Mouse (Mus musculus): ENCODE results near the gene Vwa8. TPM values are rescaled to one million over a fixed set of nuclear protein-coding genes. Genes with fewer than 3 reads are reported as not detected.
A peak's percentile ranks its signal among the peaks of the same experiment; 100 is the strongest.

The Vwa8 gene
- polyA plus RNA-seq, 1 experiment from 2014 or later, result 6.7 TPM

GRCm38 (mm10) chr14:79069515-79069914 lies 220.7 kb downstream of the Vwa8 start:
- H3K27me3 ChIP-seq (replicated peaks), result no peaks in the 10 kb centered on the region
- 84% methylated on average over 1 of the region's 1 CpGs for WGBS
- H3K4me1 ChIP-seq, result no peaks in the 10 kb centered on the region
- no peak overlapping the region for H3K4me3 ChIP-seq
- no peak overlapping the region for H3K27ac ChIP-seq
- no peak overlapping the region for H3K4me2 ChIP-seq
- no peaks in the 10 kb centered on the region for H3K9me3 ChIP-seq
- no peak overlapping the region for H3K9ac ChIP-seq
- ATAC-seq (replicated peaks), result no peak
- H3K36me3 ChIP-seq (replicated peaks), result no peaks in the 10 kb centered on the region

GRCm38 (mm10) chr14:79074786-79075185 lies 225.9 kb downstream of the Vwa8 start:
- no peak for ATAC-seq (replicated peaks)
- Histone ChIP-seq H3K9ac (no peak overlapping the region), H3K4me1 (no peaks in the 10 kb centered on the region), H3K4me2 (no peak overlapping the region), H3K36me3 (replicated peaks) (no peaks in the 10 kb centered on the region), H3K4me3 (no peak overlapping the region), H3K9me3 (no peaks in the 10 kb centered on the region), H3K27me3 (replicated peaks) (no peaks in the 10 kb centered on the region), H3K27ac (no peak overlapping the region)
- 91% methylated on average over 8 of the region's 8 CpGs for WGBS

GRCm38 (mm10) chr14:79076560-79077300 lies 227.9 kb downstream of the Vwa8 start:
- Histone ChIP-seq H3K4me1 (no peaks in the 10 kb centered on the region), H3K36me3 (replicated peaks) (no peaks in the 10 kb centered on the region), H3K27ac (no peak overlapping the region), H3K4me2 (no peak overlapping the region), H3K27me3 (replicated peaks) (no peaks in the 10 kb centered on the region), H3K4me3 (no peak overlapping the region), H3K9me3 (no peaks in the 10 kb centered on the region), H3K9ac (no peak overlapping the region)
- ATAC-seq (replicated peaks), result no peak
- 87% methylated on average over 9 of the region's 9 CpGs for WGBS

GRCm38 (mm10) chr14:79083573-79083972 lies 234.7 kb downstream of the Vwa8 start:
- H3K9ac ChIP-seq, result no peak overlapping the region
- H3K9me3 ChIP-seq, result no peaks in the 10 kb centered on the region
- H3K4me3 ChIP-seq, result no peak overlapping the region
- no peak for ATAC-seq (replicated peaks)
- no peaks in the 10 kb centered on the region for H3K36me3 ChIP-seq (replicated peaks)
- 85% methylated on average over 7 of the region's 7 CpGs for WGBS
- H3K4me1 ChIP-seq, result no peaks in the 10 kb centered on the region
- no peak overlapping the region for H3K27ac ChIP-seq
- no peak overlapping the region for H3K4me2 ChIP-seq
- H3K27me3 ChIP-seq (replicated peaks), result no peaks in the 10 kb centered on the region

- Histone ChIP-seq H3K27ac (no peak overlapping the region), H3K4me3 (no peak overlapping the region), H3K4me2 (no peak overlapping the region), H3K36me3 (replicated peaks) (no peaks in the 10 kb centered on the region), H3K9me3 (no peaks in the 10 kb centered on the region), H3K27me3 (replicated peaks) (no peaks in the 10 kb centered on the region), H3K4me1 (no peaks in the 10 kb centered on the region), H3K9ac (no peak overlapping the region)
- WGBS, result 90% methylated on average over 5 of the region's 5 CpGs
- no peak for ATAC-seq (replicated peaks)
Measured at GRCm38 (mm10) chr14:79086006-79086405, 237.2 kb downstream of the Vwa8 start.

GRCm38 (mm10) chr14:79089464-79089863 lies 240.6 kb downstream of the Vwa8 start:
- no peak overlapping the region for H3K4me2 ChIP-seq
- H3K36me3 ChIP-seq (replicated peaks), result no peaks in the 10 kb centered on the region; the same call in 1 of the 2 replicates
- H3K4me3 ChIP-seq, result no peak overlapping the region
- no peak overlapping the region for H3K27ac ChIP-seq
- no peak overlapping the region for H3K9ac ChIP-seq
- H3K4me1 ChIP-seq, result no peaks in the 10 kb centered on the region
- 56% methylated on average over 2 of the region's 2 CpGs for WGBS
- H3K27me3 ChIP-seq (replicated peaks), result no peaks in the 10 kb centered on the region
- H3K9me3 ChIP-seq, result peaks cover 4% of the 10 kb centered on the region; the same call in 1 of the 2 replicates
- no peak for ATAC-seq (replicated peaks)

- ATAC-seq (replicated peaks), result no peak
- peaks cover 5% of the 10 kb centered on the region; the same call in 1 of the 2 replicates for H3K9me3 ChIP-seq
- H3K4me2 ChIP-seq, result no peak overlapping the region
- H3K4me1 ChIP-seq, result no peaks in the 10 kb centered on the region
- H3K27ac ChIP-seq, result no peak overlapping the region
- no peak overlapping the region for H3K9ac ChIP-seq
- no peaks in the 10 kb centered on the region; the same call in 1 of the 2 replicates for H3K36me3 ChIP-seq (replicated peaks)
- H3K4me3 ChIP-seq, result no peak overlapping the region
- 88% methylated on average over 12 of the region's 12 CpGs for WGBS
- no peaks in the 10 kb centered on the region for H3K27me3 ChIP-seq (replicated peaks)
Measured at GRCm38 (mm10) chr14:79097181-79097580, 248.3 kb downstream of the Vwa8 start.

GRCm38 (mm10) chr14:79106655-79107515 lies 258.0 kb downstream of the Vwa8 start:
- H3K4me2 ChIP-seq, result peak overlapping the region; percentile 35
- no peaks in the 10 kb centered on the region for H3K4me1 ChIP-seq
- no peaks in the 10 kb centered on the region for H3K36me3 ChIP-seq (replicated peaks)
- no peak overlapping the region for H3K9ac ChIP-seq
- WGBS, result 30% methylated on average over 14 of the region's 14 CpGs
- ATAC-seq (replicated peaks), result peak; percentile 89
- H3K9me3 ChIP-seq, result no peaks in the 10 kb centered on the region
- no peak overlapping the region for H3K27ac ChIP-seq
- H3K27me3 ChIP-seq (replicated peaks), result no peaks in the 10 kb centered on the region
- no peak overlapping the region for H3K4me3 ChIP-seq

GRCm38 (mm10) chr14:79109375-79109774 lies 260.5 kb downstream of the Vwa8 start:
- no peaks in the 10 kb centered on the region for H3K27me3 ChIP-seq (replicated peaks)
- H3K4me1 ChIP-seq, result no peaks in the 10 kb centered on the region
- no peak overlapping the region for H3K4me2 ChIP-seq
- ATAC-seq (replicated peaks), result no peak
- WGBS, result 28% methylated on average over 1 of the region's 1 CpGs
- no peak overlapping the region for H3K27ac ChIP-seq
- H3K36me3 ChIP-seq (replicated peaks), result no peaks in the 10 kb centered on the region
- H3K9me3 ChIP-seq, result no peaks in the 10 kb centered on the region
- H3K9ac ChIP-seq, result no peak overlapping the region
- no peak overlapping the region for H3K4me3 ChIP-seq

- 62% methylated on average over 3 of the region's 3 CpGs for WGBS
- no peak for ATAC-seq (replicated peaks)
- no peaks in the 10 kb centered on the region for H3K27me3 ChIP-seq (replicated peaks)
- no peak overlapping the region for H3K27ac ChIP-seq
- no peaks in the 10 kb centered on the region for H3K36me3 ChIP-seq (replicated peaks)
- H3K9me3 ChIP-seq, result no peaks in the 10 kb centered on the region
- H3K4me2 ChIP-seq, result no peak overlapping the region
- H3K4me3 ChIP-seq, result no peak overlapping the region
- no peak overlapping the region for H3K9ac ChIP-seq
- no peaks in the 10 kb centered on the region for H3K4me1 ChIP-seq
Measured at GRCm38 (mm10) chr14:79110012-79110411, 261.2 kb downstream of the Vwa8 start.

- no peak overlapping the region for H3K27ac ChIP-seq
- no peak for ATAC-seq (replicated peaks)
- no peaks in the 10 kb centered on the region for H3K4me1 ChIP-seq
- no peak overlapping the region for H3K4me3 ChIP-seq
- no peaks in the 10 kb centered on the region for H3K36me3 ChIP-seq (replicated peaks)
- 55% methylated on average over 6 of the region's 6 CpGs for WGBS
- no peak overlapping the region for H3K9ac ChIP-seq
- H3K9me3 ChIP-seq, result no peaks in the 10 kb centered on the region
- H3K4me2 ChIP-seq, result no peak overlapping the region
- H3K27me3 ChIP-seq (replicated peaks), result no peaks in the 10 kb centered on the region
Measured at GRCm38 (mm10) chr14:79112050-79112449, 263.2 kb downstream of the Vwa8 start.

- Histone ChIP-seq H3K36me3 (replicated peaks) (no peaks in the 10 kb centered on the region), H3K4me2 (no peak overlapping the region), H3K27ac (no peak overlapping the region), H3K9ac (no peak overlapping the region), H3K4me3 (no peak overlapping the region), H3K4me1 (no peaks in the 10 kb centered on the region), H3K9me3 (no peaks in the 10 kb centered on the region), H3K27me3 (replicated peaks) (no peaks in the 10 kb centered on the region)
- no peak for ATAC-seq (replicated peaks)
- 80% methylated on average over 11 of the region's 11 CpGs for WGBS
Measured at GRCm38 (mm10) chr14:79114526-79115383, 265.9 kb downstream of the Vwa8 start.
